Mouse (Mus musculus) liver, embryonic 15.5 days (tissue): ENCODE results near the gene Adamtsl1. TPM values are rescaled to one million over a fixed set of nuclear protein-coding genes. Genes with fewer than 3 reads are reported as not detected.
A peak's percentile ranks its signal among the peaks of the same experiment; 100 is the strongest.

ENCODE experiments used
- ATAC-seq: fragments of 200-750 bp; cut with Nextera tagmentation; 2 replicates; pipeline ENCODE4 v1.8.0; 2017; ENCODE audit warnings: moderate number of reproducible peaks, mild to moderate bottlenecking, moderate library complexity; ENCODE audit not compliant: insufficient read depth
- H3K27ac ChIP-seq: fragments of 300-500 bp; sonication (generic); replicated peaks from 2 replicates; pipeline ENCODE4 v1.5.1; 2015; ENCODE audit warnings: mild to moderate bottlenecking, inconsistent platforms
- H3K27me3 ChIP-seq: fragments of 300-500 bp; sonication (generic); 2 replicates; pipeline ENCODE4 v1.6.1; 2015; ENCODE audit warnings: mild to moderate bottlenecking, inconsistent platforms
- H3K36me3 ChIP-seq: fragments of 300-500 bp; sonication (generic); replicated peaks from 2 replicates; pipeline ENCODE4 v1.6.1; 2015; ENCODE audit warnings: moderate library complexity, mild to moderate bottlenecking, inconsistent platforms
- H3K4me1 ChIP-seq: fragments of 300-500 bp; sonication (generic); replicated peaks from 2 replicates; pipeline ENCODE4 v1.6.1; 2015; ENCODE audit warnings: inconsistent platforms
- H3K4me2 ChIP-seq: fragments of 300-500 bp; sonication (generic); 2 replicates; pipeline ENCODE4 v1.6.1; 2015; ENCODE audit warnings: moderate library complexity, mild to moderate bottlenecking, inconsistent platforms
- H3K4me3 ChIP-seq: fragments of 300-500 bp; sonication (generic); replicated peaks from 2 replicates; pipeline ENCODE4 v1.5.1; 2015; ENCODE audit warnings: mild to moderate bottlenecking, inconsistent platforms
- H3K9ac ChIP-seq: fragments of 300-500 bp; sonication (generic); 2 replicates; pipeline ENCODE4 v1.6.1; 2015; ENCODE audit warnings: moderate library complexity, mild to moderate bottlenecking, inconsistent platforms
- H3K9me3 ChIP-seq: fragments of 300-500 bp; sonication (generic); replicated peaks from 2 replicates; pipeline ENCODE4 v1.6.1; 2016; ENCODE audit warnings: inconsistent platforms
- WGBS: fragments of 180-500 bp; shearing (Covaris S2); methylation state at CpG from one replicate; pipeline ENCODE4 v1.1.7; 2015; ENCODE audit warnings: mixed read lengths; ENCODE audit not compliant: insufficient replicate concordance; 5-methylcytosine and 5-hydroxymethylcytosine counted together
- polyA plus RNA-seq: library from polyadenylated mRNA; unstranded; fragments of >200 nt; fragmentation: Nextera tagmentation; extraction: Ambion mirVana; gene quantifications from 2 replicates; pipeline ENCODE4 v1.2.1, GENCODE M21; 2015

The Adamtsl1 gene
- polyA plus RNA-seq, 1 experiment from 2014 or later = 0.47 TPM

GRCm38 (mm10) chr4:85922741-85923140 lies 408.8 kb downstream of the Adamtsl1 start:
- Histone ChIP-seq H3K9ac (no peak overlapping the region), H3K4me3 (no peak overlapping the region), H3K9me3 (no peaks in the 10 kb centered on the region), H3K4me1 (no peaks in the 10 kb centered on the region), H3K36me3 (no peaks in the 10 kb centered on the region), H3K27ac (no peak overlapping the region), H3K27me3 (no peaks in the 10 kb centered on the region), H3K4me2 (no peak overlapping the region)
- 64% methylated on average over 4 of the region's 4 CpGs for WGBS
- ATAC-seq = no peak

- H3K27me3 ChIP-seq = no peaks in the 10 kb centered on the region
- no peaks in the 10 kb centered on the region for H3K9me3 ChIP-seq
- H3K4me3 ChIP-seq = no peak overlapping the region
- no peak overlapping the region for H3K27ac ChIP-seq
- ATAC-seq = no peak
- H3K4me1 ChIP-seq = no peaks in the 10 kb centered on the region
- no peaks in the 10 kb centered on the region for H3K36me3 ChIP-seq
- no peak overlapping the region for H3K4me2 ChIP-seq
- H3K9ac ChIP-seq = no peak overlapping the region
Measured at GRCm38 (mm10) chr4:85932129-85932528, 418.2 kb downstream of the Adamtsl1 start.

- WGBS = 52% methylated on average over 5 of the region's 5 CpGs
- no peaks in the 10 kb centered on the region for H3K9me3 ChIP-seq
- no peak overlapping the region for H3K4me3 ChIP-seq
- H3K27me3 ChIP-seq = no peaks in the 10 kb centered on the region
- H3K27ac ChIP-seq = no peak overlapping the region
- no peaks in the 10 kb centered on the region for H3K4me1 ChIP-seq
- no peak overlapping the region for H3K4me2 ChIP-seq
- no peaks in the 10 kb centered on the region for H3K36me3 ChIP-seq
- ATAC-seq = no peak
- H3K9ac ChIP-seq = no peak overlapping the region
Measured at GRCm38 (mm10) chr4:85939460-85939859, 425.5 kb downstream of the Adamtsl1 start.

GRCm38 (mm10) chr4:85941857-85942256 lies 427.9 kb downstream of the Adamtsl1 start:
- Histone ChIP-seq H3K4me1 (no peaks in the 10 kb centered on the region), H3K9me3 (no peaks in the 10 kb centered on the region), H3K9ac (no peak overlapping the region), H3K27ac (no peak overlapping the region), H3K36me3 (no peaks in the 10 kb centered on the region), H3K4me2 (no peak overlapping the region), H3K4me3 (no peak overlapping the region), H3K27me3 (no peaks in the 10 kb centered on the region)
- ATAC-seq = no peak
- 61% methylated on average over 2 of the region's 2 CpGs for WGBS

- WGBS = 11% methylated on average over 4 of the region's 4 CpGs
- no peak overlapping the region for H3K4me2 ChIP-seq
- H3K27ac ChIP-seq = no peak overlapping the region
- H3K9ac ChIP-seq = no peak overlapping the region
- ATAC-seq = peak; percentile 52
- H3K27me3 ChIP-seq = no peaks in the 10 kb centered on the region
- H3K4me1 ChIP-seq = no peaks in the 10 kb centered on the region
- H3K9me3 ChIP-seq = no peaks in the 10 kb centered on the region
- no peak overlapping the region for H3K4me3 ChIP-seq
- H3K36me3 ChIP-seq = no peaks in the 10 kb centered on the region
Measured at GRCm38 (mm10) chr4:85953590-85953989, 439.6 kb downstream of the Adamtsl1 start.

- H3K36me3 ChIP-seq = no peaks in the 10 kb centered on the region
- no peaks in the 10 kb centered on the region for H3K27me3 ChIP-seq
- no peak overlapping the region for H3K9ac ChIP-seq
- H3K4me3 ChIP-seq = no peak overlapping the region
- 40% methylated on average over 3 of the region's 3 CpGs for WGBS
- no peak for ATAC-seq
- H3K4me2 ChIP-seq = no peak overlapping the region
- H3K4me1 ChIP-seq = no peaks in the 10 kb centered on the region
- H3K27ac ChIP-seq = no peak overlapping the region
- H3K9me3 ChIP-seq = no peaks in the 10 kb centered on the region
Measured at GRCm38 (mm10) chr4:85955387-85955786, 441.4 kb downstream of the Adamtsl1 start.

- H3K27ac ChIP-seq = no peak overlapping the region
- H3K27me3 ChIP-seq = no peaks in the 10 kb centered on the region
- H3K9ac ChIP-seq = no peak overlapping the region
- WGBS = 70% methylated on average over 4 of the region's 4 CpGs
- no peaks in the 10 kb centered on the region for H3K4me1 ChIP-seq
- ATAC-seq = no peak
- H3K9me3 ChIP-seq = no peaks in the 10 kb centered on the region
- no peaks in the 10 kb centered on the region for H3K36me3 ChIP-seq
- no peak overlapping the region for H3K4me3 ChIP-seq
- H3K4me2 ChIP-seq = no peak overlapping the region
Measured at GRCm38 (mm10) chr4:85957266-85957665, 443.3 kb downstream of the Adamtsl1 start.

- Histone ChIP-seq H3K9ac (no peak overlapping the region), H3K9me3 (no peaks in the 10 kb centered on the region), H3K27ac (no peak overlapping the region), H3K4me3 (no peak overlapping the region), H3K4me1 (no peaks in the 10 kb centered on the region), H3K4me2 (no peak overlapping the region), H3K27me3 (no peaks in the 10 kb centered on the region), H3K36me3 (no peaks in the 10 kb centered on the region)
- ATAC-seq = no peak
- WGBS = 11% methylated on average over 1 of the region's 1 CpGs
Measured at GRCm38 (mm10) chr4:85957879-85958278, 443.9 kb downstream of the Adamtsl1 start.

GRCm38 (mm10) chr4:85959019-85959418 lies 445.0 kb downstream of the Adamtsl1 start:
- no peak overlapping the region for H3K4me2 ChIP-seq
- no peak overlapping the region for H3K4me3 ChIP-seq
- H3K9ac ChIP-seq = no peak overlapping the region
- H3K36me3 ChIP-seq = no peaks in the 10 kb centered on the region
- 62% methylated on average over 2 of the region's 2 CpGs for WGBS
- H3K27ac ChIP-seq = no peak overlapping the region
- ATAC-seq = no peak
- H3K27me3 ChIP-seq = no peaks in the 10 kb centered on the region
- H3K9me3 ChIP-seq = no peaks in the 10 kb centered on the region
- no peaks in the 10 kb centered on the region for H3K4me1 ChIP-seq

GRCm38 (mm10) chr4:85976188-85976587 lies 462.2 kb downstream of the Adamtsl1 start:
- Histone ChIP-seq H3K4me3 (no peak overlapping the region), H3K36me3 (no peaks in the 10 kb centered on the region), H3K27me3 (no peaks in the 10 kb centered on the region), H3K9me3 (no peaks in the 10 kb centered on the region), H3K4me1 (no peaks in the 10 kb centered on the region), H3K4me2 (no peak overlapping the region), H3K9ac (no peak overlapping the region), H3K27ac (no peak overlapping the region)
- no peak for ATAC-seq
- 61% methylated on average over 3 of the region's 3 CpGs for WGBS

GRCm38 (mm10) chr4:85979206-85979605 lies 465.2 kb downstream of the Adamtsl1 start:
- WGBS = 11% methylated on average over 10 of the region's 10 CpGs

GRCm38 (mm10) chr4:86006596-86006995 lies 492.6 kb downstream of the Adamtsl1 start:
- Histone ChIP-seq H3K4me2 (no peak overlapping the region), H3K9me3 (no peaks in the 10 kb centered on the region), H3K9ac (no peak overlapping the region), H3K4me3 (no peak overlapping the region), H3K27ac (no peak overlapping the region), H3K27me3 (no peaks in the 10 kb centered on the region), H3K4me1 (no peaks in the 10 kb centered on the region), H3K36me3 (no peaks in the 10 kb centered on the region)
- 63% methylated on average over 5 of the region's 5 CpGs for WGBS
- ATAC-seq = no peak

More at GRCm38 (mm10) chr4:85979206-85979605, 465.2 kb downstream of the Adamtsl1 start:
- H3K4me2 ChIP-seq = no peak overlapping the region
- no peaks in the 10 kb centered on the region for H3K4me1 ChIP-seq
- H3K36me3 ChIP-seq = no peaks in the 10 kb centered on the region
- no peaks in the 10 kb centered on the region for H3K27me3 ChIP-seq
- no peaks in the 10 kb centered on the region for H3K9me3 ChIP-seq
- ATAC-seq = no peak
- H3K4me3 ChIP-seq = no peak overlapping the region
- no peak overlapping the region for H3K9ac ChIP-seq
- no peak overlapping the region for H3K27ac ChIP-seq
